Mouse (Mus musculus) hindbrain, embryonic 16.5 days (tissue): ENCODE measurements at regions not wholly inside any gene's neighbourhood (a gene's known extent, or its start where the extent isn't known, plus 50 kb on each side); places are given as distances from the start of the nearest gene placed in this dataset.

Experiments
- ATAC-seq: fragments of 200-750 bp; cut with Nextera tagmentation; 2 replicates; pipeline ENCODE4 v1.8.0; 2017; ENCODE audit warnings: moderate TSS enrichment, moderate library complexity
- H3K27ac ChIP-seq: fragments of 300-500 bp; sonication (generic); 2 replicates; pipeline ENCODE4 v1.5.1; 2014; ENCODE audit warnings: low read depth, mild to moderate bottlenecking, control low read depth, low read length, moderate library complexity
- H3K27me3 ChIP-seq: fragments of 300-500 bp; sonication (generic); replicated peaks from 2 replicates; pipeline ENCODE4 v1.6.1; 2014; ENCODE audit warnings: low read length; ENCODE audit not compliant: control insufficient read depth, insufficient read depth
- H3K36me3 ChIP-seq: fragments of 300-500 bp; sonication (generic); 2 replicates; pipeline ENCODE4 v1.6.1; 2014; ENCODE audit warnings: mild to moderate bottlenecking, low read length, moderate library complexity, mixed read lengths; ENCODE audit not compliant: control insufficient read depth, insufficient read depth
- H3K4me1 ChIP-seq: fragments of 300-500 bp; sonication (generic); 2 replicates; pipeline ENCODE4 v1.6.1; 2014; ENCODE audit warnings: low read depth, low read length; ENCODE audit not compliant: control insufficient read depth, insufficient read depth
- H3K4me2 ChIP-seq: fragments of 300-500 bp; sonication (generic); 2 replicates; pipeline ENCODE4 v1.6.1; 2014; ENCODE audit warnings: mild to moderate bottlenecking, low read length, control low read depth, moderate library complexity
- H3K4me3 ChIP-seq: fragments of 300-500 bp; sonication (generic); 2 replicates; pipeline ENCODE4 v1.5.1; 2014; ENCODE audit warnings: mild to moderate bottlenecking, low read length, control low read depth, moderate library complexity
- H3K9ac ChIP-seq: fragments of 300-500 bp; sonication (generic); 2 replicates; pipeline ENCODE4 v1.6.1; 2014; ENCODE audit warnings: low read depth, mild to moderate bottlenecking, control low read depth, low read length, moderate library complexity
- H3K9me3 ChIP-seq: fragments of 300-500 bp; sonication (generic); 2 replicates; pipeline ENCODE4 v1.6.1; 2014; ENCODE audit warnings: mild to moderate bottlenecking, low read length, moderate library complexity; ENCODE audit not compliant: control insufficient read depth
- WGBS: fragments of 180-500 bp; shearing (Covaris S2); extraction: QIAGEN DNeasy Blood & Tissue Kit; methylation state at CpG from one replicate; pipeline ENCODE4 v1.1.7; 2014; 5-methylcytosine and 5-hydroxymethylcytosine counted together

- ATAC-seq, result no peak
- Histone ChIP-seq H3K4me2 (no peak overlapping the region), H3K9me3 (no peaks in the 10 kb centered on the region), H3K9ac (no peak overlapping the region), H3K27me3 (no peaks in the 10 kb centered on the region), H3K27ac (no peak overlapping the region), H3K4me1 (no peaks in the 10 kb centered on the region; the same call in 1 of the 2 replicates), H3K4me3 (no peak overlapping the region), H3K36me3 (no peaks in the 10 kb centered on the region)
- 83% methylated on average over 4 of the region's 4 CpGs for WGBS
Observed at GRCm38 (mm10) chr8:95988616-95989380, 100.5 kb upstream of the Got2 start.

GRCm38 (mm10) chr8:95987011-95987440 lies 98.7 kb upstream of the Got2 start:
- Histone ChIP-seq H3K36me3 (no peaks in the 10 kb centered on the region), H3K4me3 (peak overlapping the region; percentile 31), H3K27me3 (no peaks in the 10 kb centered on the region), H3K9me3 (no peaks in the 10 kb centered on the region), H3K4me2 (peak overlapping the region; percentile 63), H3K4me1 (no peaks in the 10 kb centered on the region; the same call in 1 of the 2 replicates), H3K9ac (0 out of 2 replicates have a peak overlapping the region, but pooled peaks have one; percentile 20), H3K27ac (no peak overlapping the region)
- WGBS, result 13% methylated on average over 10 of the region's 10 CpGs
- ATAC-seq, result no peak

- Histone ChIP-seq H3K9me3 (no peaks in the 10 kb centered on the region), H3K27me3 (no peaks in the 10 kb centered on the region), H3K27ac (no peak overlapping the region), H3K4me3 (no peak overlapping the region), H3K4me2 (peak overlapping the region; percentile 63), H3K4me1 (no peaks in the 10 kb centered on the region; the same call in 1 of the 2 replicates), H3K9ac (no peak overlapping the region), H3K36me3 (no peaks in the 10 kb centered on the region)
- WGBS, result 68% methylated on average over 3 of the region's 3 CpGs
- no peak for ATAC-seq
Observed at GRCm38 (mm10) chr8:95986410-95986809, 98.1 kb upstream of the Got2 start.

GRCm38 (mm10) chr8:95983690-95984089 lies 95.3 kb upstream of the Got2 start:
- Histone ChIP-seq H3K27ac (no peak overlapping the region), H3K27me3 (no peaks in the 10 kb centered on the region), H3K36me3 (no peaks in the 10 kb centered on the region), H3K4me2 (no peak overlapping the region), H3K4me3 (no peak overlapping the region), H3K9me3 (no peaks in the 10 kb centered on the region), H3K4me1 (no peaks in the 10 kb centered on the region; the same call in 1 of the 2 replicates), H3K9ac (no peak overlapping the region)
- no peak for ATAC-seq
- 78% methylated on average over 2 of the region's 2 CpGs for WGBS

GRCm38 (mm10) chr8:95980405-95980804 lies 92.1 kb upstream of the Got2 start:
- Histone ChIP-seq H3K36me3 (no peaks in the 10 kb centered on the region), H3K27ac (no peak overlapping the region), H3K27me3 (no peaks in the 10 kb centered on the region), H3K4me1 (no peaks in the 10 kb centered on the region), H3K9ac (no peak overlapping the region), H3K4me3 (no peak overlapping the region), H3K9me3 (no peaks in the 10 kb centered on the region), H3K4me2 (no peak overlapping the region)
- no peak for ATAC-seq
- 28% methylated on average over 2 of the region's 2 CpGs for WGBS

GRCm38 (mm10) chr8:95979223-95979622 lies 90.9 kb upstream of the Got2 start:
- ATAC-seq, result no peak
- H3K27ac ChIP-seq, result no peak overlapping the region
- no peaks in the 10 kb centered on the region for H3K36me3 ChIP-seq
- 59% methylated on average over 6 of the region's 6 CpGs for WGBS
- H3K27me3 ChIP-seq, result no peaks in the 10 kb centered on the region
- H3K9me3 ChIP-seq, result no peaks in the 10 kb centered on the region
- no peak overlapping the region for H3K4me2 ChIP-seq
- no peaks in the 10 kb centered on the region for H3K4me1 ChIP-seq
- no peak overlapping the region for H3K9ac ChIP-seq
- no peak overlapping the region for H3K4me3 ChIP-seq

DNA sequence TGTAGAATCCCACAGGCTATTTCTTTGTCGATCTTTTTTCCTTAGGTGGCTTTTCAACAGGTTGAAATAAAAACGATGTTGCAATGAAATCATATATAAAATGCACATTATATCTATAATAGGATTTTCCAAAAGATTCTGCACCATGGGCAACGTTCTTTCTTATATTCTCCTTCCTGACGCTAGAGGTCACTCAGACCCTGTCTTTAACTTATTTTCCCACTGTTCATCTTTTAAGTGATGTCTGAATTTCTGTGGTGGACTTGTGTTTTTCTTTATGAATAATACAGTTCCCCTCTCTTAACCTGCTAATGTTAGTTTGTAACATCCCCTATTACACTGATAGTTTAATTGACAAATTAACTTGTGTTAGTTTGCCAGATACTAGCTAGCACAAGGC lies 86.5 kb upstream of the Got2 start:
- Histone ChIP-seq H3K4me3 (no peak overlapping the region), H3K27me3 (no peaks in the 10 kb centered on the region; the same call in 1 of the 2 replicates), H3K9ac (no peak overlapping the region), H3K27ac (no peak overlapping the region), H3K4me1 (no peaks in the 10 kb centered on the region), H3K36me3 (no peaks in the 10 kb centered on the region), H3K4me2 (no peak overlapping the region), H3K9me3 (no peaks in the 10 kb centered on the region)
- ATAC-seq, result no peak
- WGBS, result 20% methylated on average over 4 of the region's 4 CpGs

GRCm38 (mm10) chr8:95974231-95974630 lies 85.9 kb upstream of the Got2 start:
- Histone ChIP-seq H3K4me2 (no peak overlapping the region), H3K27me3 (no peaks in the 10 kb centered on the region; the same call in 1 of the 2 replicates), H3K36me3 (no peaks in the 10 kb centered on the region), H3K27ac (no peak overlapping the region), H3K4me1 (no peaks in the 10 kb centered on the region), H3K9me3 (no peaks in the 10 kb centered on the region), H3K4me3 (no peak overlapping the region), H3K9ac (no peak overlapping the region)
- 64% methylated on average over 5 of the region's 5 CpGs for WGBS
- no peak for ATAC-seq

GRCm38 (mm10) chr8:95973571-95973970 lies 85.2 kb upstream of the Got2 start:
- 39% methylated on average over 4 of the region's 4 CpGs for WGBS
- no peak overlapping the region for H3K4me2 ChIP-seq
- no peak overlapping the region for H3K27ac ChIP-seq
- H3K27me3 ChIP-seq, result no peaks in the 10 kb centered on the region; the same call in 1 of the 2 replicates
- no peak overlapping the region for H3K4me3 ChIP-seq
- no peaks in the 10 kb centered on the region for H3K36me3 ChIP-seq
- no peak for ATAC-seq
- H3K4me1 ChIP-seq, result no peaks in the 10 kb centered on the region
- no peaks in the 10 kb centered on the region for H3K9me3 ChIP-seq
- H3K9ac ChIP-seq, result no peak overlapping the region
